Mouse (Mus musculus) urinary bladder, adult 2 months (tissue): ENCODE data around the gene Parvb. TPM values are rescaled to one million over a fixed set of nuclear protein-coding genes. Genes with fewer than 3 reads are reported as not detected.
A peak's percentile ranks its signal among the peaks of the same experiment; 100 is the strongest.

Experiments
- DNase-seq: peaks from one replicate; pipeline ENCODE4 v3.0.0; 2022; ENCODE audit warnings: low spot score
- polyA plus RNA-seq: library from polyadenylated mRNA; depleted of rRNA; stranded (reverse); fragments of >200 nt; gene quantifications from 2 replicates; pipeline ENCODE4 v1.2.3, GENCODE M21; 2012; rRNA removed

The Parvb gene
- 5.7 and 7.6 TPM in 2 replicates for polyA plus RNA-seq

DNA sequence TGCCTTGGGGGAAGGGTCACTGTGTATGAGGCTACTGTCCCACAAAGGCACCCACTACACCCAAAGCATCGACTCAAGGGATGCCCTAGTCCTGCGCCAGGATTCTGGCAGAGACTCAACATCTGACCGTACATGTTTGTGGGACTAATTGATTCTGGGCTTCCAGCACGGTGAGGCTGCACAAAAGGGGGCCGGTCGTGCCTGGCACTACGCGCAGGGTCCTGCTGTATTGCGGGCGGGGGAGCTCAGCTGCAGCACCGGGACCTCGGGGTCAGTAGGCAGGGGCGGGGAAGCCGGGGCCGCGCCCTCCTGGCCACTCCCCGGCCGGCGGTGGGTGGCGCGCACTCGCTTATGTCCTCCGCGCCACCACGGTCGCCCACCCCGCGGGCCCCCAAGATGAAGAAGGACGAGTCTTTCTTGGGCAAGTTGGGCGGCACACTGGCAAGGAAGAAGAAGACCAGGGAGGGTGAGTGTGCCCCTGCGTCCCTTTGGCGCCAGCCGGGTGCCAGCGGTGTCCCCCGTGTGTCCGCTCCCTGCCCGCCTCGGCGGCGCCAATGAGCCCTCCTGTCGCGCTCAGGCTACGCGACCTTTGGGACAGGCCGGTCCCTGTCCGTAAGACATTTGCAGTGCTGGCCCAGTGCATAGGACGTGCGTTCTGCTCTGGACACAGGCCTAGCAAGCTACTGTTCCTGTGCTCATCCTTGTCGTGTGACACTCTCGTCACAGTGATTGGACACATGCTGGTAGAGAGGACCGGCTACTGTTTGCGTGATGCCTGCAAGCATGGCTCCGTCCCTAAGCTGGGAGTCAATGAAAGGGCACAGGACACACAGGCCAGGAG lies at the start of gene Parvb:
Gene Parvb (plus strand): TSS at position 323 of the 841 bp plus-strand sequence.
- DNase-seq, result no peak

DNA sequence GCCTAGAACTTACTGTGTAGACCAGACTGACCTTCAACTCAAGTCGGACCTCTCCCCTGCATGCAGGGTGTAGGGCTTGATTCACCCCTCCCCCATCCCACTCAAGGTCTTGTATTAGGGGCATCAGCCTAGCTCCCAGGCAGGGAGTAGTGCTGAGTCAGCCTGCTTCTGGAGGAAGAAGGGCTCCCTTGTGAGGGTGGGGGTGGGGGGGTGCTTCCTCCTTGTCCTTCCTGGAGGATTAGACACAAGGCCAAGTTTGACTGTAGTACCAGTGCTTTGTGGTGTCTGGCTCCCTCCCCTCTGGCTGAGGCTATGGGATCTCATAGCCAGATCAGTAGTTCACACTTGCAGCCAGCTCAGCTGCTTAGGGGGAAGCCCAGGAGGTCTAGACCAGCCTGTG lies 47.9 kb upstream of the Parvb start:
- DNase-seq, result no peak

DNA sequence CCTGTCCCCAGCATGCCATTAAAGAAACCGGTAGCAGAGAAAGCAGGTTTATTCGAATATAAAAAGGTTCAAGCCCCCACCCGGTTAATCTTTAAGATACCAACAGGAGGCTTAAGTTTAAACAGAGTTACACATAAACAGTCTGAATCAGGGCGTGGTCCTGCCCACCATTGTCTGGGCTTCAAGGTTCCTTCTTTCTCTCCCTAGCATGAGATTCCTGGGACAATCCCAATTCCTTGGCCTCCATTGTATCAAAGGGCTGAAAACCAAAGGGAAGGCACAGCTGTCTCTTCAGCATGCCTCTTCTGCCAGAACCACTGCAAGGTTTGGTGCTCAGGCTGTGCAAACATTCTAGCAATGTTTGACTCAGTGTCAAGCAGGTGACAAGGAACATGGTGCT lies 45.6 kb upstream of the Parvb start:
- DNase-seq, result no peak

DNA sequence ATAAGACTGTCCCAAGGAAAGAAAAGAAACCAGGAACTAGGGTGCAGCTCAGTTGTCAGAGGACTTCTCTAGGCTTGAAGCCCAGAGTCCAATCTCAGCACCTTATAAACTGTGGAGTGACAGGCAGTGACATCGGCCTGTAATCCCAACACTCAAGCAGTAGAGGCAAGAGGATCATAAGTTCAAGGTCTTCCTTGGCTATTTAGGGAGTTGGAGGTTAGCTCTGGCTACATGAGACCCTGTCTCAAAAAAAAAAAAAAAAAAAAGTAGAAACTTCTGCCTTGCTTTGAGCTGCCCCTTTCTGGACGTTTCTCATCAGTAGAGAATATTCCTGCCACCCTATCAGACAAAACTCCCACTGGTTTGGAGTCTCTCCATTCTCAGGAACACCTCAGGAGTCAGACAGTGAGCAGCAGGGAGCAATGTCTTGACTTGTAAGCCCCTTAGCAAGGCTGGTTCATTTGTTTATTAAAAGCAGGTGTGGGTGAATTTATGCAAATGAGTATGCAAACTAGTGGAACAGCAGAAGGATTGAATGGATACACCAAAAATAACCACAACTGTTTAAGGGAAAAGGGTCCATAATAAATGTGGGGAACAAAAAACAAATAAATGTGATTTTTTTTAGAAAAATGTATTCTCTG lies 42.8 kb upstream of the Parvb start:
- no peak for DNase-seq

DNA sequence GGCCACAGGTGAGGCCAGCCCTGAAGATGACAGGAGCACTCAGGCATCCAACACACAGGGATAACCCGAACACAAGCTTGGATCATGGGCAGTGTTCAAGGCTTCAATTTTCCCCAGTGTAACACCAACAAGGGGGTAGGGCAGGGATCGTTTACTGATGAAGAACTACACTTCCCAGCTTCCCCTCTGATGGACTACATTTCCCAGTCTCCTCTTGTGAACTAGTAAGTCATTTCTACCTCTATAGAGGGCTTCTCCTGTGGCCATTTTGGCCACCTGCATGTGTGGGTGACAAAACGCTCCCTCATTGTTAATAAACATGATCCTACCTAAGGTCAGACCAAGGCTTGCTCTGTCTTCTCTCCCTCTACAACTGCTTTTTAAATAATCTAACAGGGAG lies 42.0 kb upstream of the Parvb start:
- DNase-seq, result no peak

DNA sequence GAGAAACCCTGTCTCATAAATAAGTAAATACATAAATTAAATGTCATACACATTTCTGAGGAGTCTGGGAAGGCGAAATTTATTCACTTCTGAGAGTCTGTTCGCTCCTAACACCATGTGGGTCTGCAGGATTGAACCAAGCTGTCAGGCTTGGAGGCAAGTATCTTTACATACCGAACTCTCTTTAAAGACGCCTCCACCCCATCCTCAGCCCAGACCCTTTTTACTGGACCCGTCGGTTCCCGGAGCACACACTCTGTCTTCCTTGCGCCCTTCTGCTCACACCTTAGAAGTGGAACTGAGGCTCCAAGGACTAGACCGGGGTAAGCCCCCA lies 40.2 kb upstream of the Parvb start:
- DNase-seq, result no peak

DNA sequence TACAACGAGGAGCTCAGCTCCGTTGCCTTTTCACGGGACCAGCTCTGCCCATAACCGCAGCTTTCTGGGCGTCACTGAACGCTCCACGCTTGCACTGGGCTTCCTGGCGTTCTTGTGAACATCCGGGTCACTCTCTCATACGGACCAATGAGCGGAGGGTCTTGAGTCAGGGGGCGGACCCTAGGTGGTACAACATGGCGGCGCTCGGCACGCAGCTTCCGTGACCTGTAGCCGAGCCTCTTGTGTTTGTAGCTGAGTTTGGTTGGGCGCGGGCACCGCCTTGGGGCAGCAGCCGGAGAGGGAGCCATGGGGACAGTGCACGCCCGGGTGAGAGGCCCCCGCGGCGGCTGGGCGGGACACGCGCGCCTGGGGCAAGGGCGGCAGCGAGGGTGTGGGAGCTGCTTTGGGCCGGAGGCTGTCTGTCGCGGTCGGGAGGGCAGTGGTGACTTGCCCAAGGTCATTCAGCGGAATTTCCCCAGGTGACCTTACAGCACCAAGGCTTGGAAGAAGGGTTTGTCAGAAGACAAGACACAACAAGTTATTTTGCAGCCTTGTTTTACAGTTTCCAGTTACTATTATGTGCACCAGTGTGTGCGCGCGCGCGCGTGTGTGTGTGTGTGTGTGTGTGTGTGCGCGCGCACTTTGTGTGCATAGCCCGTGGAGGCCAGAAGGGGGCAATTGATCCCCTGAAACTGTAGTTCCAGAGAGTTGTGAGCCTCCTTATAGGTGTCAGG lies 39.6 kb upstream of the Parvb start, which contains the start of gene Samm50:
Gene Samm50 (plus strand): TSS at position 184 of the 734 bp plus-strand sequence.
- DNase-seq, result peak; percentile 73

DNA sequence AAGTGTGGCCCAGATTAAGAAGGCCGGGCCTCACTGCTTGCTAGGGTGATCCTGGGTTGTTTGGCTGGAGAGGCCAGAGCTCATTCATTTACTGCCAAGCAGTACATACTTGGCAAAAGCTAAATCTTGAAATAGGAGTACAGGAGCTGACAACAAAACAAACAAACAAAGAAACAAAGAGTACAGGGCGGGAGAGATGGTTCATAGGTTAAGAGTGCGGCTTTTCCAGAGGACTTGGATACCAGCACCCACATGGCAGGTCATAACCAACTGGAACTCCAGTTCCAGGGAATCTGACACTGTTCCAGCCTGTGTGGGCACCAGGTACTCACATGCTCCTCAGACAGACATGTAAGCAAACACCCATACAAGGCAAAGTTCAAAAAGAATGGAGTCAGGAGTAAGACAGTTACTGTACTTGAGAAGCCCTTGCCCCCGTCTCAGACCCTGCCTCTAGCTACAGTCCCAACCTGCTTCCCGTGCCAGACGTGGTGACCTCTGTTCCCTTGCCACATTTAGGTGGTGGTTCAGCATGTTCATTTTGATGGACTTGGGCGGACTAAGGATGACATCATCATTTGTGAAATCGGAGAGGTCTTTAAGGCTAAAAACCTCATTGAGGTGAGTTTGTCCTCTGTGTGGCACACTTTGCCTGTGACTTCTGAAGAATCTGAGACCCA lies 35.2 kb upstream of the Parvb start:
- no peak for DNase-seq

DNA sequence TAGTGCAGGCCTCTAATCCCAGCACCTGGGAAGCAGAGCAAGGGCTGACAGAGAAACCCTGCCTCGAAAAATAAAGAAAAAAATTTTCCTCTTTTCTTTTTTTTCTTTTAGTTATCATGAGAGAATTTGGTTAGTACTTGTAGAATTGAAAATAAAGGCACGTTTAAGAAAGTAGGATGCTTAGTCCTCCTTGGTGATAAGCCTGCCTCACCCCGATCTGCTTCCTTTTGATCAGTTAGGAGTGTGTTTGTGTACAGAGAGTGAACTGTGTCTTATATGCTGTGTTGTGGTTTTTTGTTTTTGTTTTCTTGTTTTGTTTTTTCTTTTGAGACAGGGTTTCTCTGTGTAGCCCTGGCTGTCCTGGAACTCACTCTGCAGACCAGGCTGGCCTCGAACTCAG lies 24.5 kb upstream of the Parvb start:
- no peak for DNase-seq

DNA sequence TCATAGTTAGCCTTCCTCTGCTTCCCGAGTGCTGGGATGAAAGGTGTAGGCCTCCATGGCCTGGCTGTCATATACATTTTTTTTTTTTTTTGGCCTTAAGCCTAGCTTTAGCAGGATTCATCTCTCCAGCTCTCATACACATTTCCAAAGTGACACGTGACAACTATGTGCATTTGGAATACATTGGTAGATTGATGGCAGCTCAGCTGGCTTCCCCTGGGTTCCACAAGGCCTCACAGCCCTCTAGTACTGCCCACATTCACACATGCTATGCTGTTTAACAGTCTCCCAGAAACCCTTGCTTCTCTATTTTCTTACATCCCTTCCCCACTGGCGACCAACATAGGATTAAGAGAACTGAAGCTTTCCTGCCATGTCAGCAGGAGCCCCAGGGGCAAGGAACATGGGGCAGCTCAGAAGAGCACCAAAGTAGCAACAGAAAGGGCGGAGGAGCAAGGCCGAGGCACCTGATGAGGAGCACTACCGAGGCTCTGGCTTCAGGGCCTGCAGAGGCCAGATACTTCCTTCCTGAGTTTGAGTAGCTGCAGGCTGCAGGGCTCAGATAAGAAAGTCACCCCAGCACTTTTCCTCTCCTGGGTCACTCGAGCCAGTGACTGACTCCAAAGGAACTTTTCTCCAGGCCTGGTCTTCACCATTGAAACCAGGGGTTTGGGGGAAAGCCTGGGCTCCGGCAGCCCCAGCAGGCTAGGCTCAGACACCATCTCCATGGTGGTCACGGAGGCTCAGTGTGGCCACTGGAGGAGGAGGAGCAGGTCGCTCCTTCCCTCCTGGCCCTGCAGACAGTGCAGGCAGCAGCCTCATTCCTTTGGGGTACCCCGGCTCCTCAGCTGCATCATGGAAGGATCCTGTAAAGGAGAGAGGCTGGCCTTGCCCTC lies 22.1 kb upstream of the Parvb start:
- no peak for DNase-seq

DNA sequence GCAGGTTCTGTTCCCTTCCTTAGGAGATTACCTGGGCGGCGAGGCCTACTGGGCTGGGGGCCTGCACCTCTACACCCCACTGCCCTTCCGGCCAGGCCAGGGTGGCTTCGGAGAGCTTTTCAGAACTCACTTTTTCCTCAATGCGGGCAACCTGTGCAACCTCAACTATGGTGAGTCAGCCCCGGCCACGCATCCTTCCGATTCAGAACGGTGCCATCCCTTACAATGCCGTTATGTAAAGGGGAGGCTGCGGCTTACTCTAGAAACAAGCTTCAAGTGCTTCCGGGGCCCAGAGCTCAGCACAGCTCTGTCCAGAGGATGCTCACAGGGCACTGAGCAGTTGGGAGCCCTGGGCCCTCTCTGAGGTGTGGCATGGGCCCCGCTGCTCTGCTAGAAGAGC lies 21.4 kb upstream of the Parvb start:
- DNase-seq, result no peak

DNA sequence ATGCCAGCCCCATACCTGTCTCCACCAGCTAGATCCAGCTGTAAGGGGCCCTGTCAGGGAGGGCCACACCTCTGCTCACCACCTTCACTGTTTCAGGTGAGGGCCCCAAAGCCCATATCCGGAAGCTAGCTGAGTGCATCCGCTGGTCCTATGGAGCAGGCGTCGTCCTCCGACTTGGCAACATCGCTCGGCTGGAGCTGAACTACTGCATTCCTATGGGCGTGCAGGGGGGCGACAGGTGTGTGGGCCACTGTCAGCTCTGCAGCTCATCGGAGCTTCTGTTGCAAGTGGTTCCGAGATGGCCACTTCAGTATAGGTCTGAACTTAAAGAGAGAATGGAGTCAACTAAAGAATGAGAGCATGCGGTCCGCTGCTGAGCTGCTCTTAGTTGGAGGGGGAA lies 20.9 kb upstream of the Parvb start:
- DNase-seq, result no peak

DNA sequence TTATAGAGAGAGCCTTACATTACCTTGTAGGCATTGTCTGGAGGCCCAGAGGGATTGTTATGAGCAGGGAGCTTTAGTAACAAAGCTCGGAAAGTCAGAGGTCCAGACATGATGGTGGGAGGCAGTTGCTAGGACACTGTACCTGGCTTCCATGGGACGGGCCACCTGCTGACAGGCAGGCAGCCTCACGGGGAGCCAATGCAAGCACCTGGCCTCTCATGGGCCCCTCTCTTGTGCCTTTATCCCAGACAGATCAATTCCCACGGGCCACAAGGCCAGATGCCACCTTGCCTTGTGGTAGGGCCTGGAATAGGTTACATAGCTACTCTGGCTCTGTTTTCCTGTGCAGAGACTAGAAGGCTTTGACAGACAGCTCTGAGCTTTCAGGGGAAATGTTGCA lies 20.3 kb upstream of the Parvb start:
- DNase-seq, result no peak

DNA sequence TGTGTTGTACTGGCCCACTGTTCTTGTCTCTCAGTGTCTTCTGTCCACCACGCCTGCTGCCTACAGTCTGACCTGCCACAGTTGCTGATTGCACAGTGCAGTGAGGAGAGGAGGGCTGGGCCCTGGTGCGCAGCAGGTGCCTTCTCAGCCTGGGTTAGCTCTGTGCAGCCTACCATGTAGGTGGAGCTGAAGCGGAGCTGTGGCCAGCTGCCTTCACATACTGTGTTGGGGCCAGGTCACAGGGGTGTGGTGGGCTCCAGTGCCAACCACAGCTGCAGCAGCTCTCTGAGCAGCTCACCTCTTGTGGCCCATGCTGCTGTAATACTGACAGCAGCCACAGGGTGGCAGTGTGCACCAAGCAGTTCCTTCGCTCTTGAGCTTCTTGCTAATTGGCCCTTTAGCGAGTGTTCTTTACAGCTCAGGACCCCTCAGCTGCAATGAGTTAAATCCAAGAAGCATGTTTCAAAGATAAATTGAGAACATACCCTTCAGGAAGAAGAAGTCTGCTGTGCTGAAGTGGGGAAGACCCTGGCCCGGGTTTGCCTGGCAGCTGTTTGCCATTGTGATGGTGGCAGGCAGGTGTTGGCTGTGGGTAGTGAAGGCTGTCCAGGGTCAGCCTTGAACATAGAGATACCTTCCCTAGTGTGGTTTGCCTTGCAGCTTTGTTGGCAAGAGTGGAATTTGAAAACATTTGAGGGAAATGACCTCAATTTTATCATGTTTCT lies 19.6 kb upstream of the Parvb start:
- peak; percentile 75 for DNase-seq

DNA sequence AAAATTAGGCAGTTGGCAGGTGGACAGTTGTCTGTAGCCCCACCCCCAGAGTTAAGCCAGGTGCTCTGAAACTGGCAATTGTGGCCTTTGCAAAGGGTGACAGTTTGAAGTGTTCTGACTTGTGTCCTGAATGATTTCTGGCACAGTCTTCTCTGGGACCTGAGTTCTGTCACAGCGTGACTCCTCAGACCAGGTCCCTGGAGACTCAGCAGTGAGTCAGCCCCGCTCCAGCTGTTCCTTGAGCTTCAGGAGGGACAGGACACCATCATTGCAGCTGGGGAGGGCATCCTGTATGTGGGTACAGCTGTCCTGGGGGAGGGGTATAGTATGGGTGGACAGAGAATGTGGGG lies 19.1 kb upstream of the Parvb start:
- DNase-seq, result no peak

DNA sequence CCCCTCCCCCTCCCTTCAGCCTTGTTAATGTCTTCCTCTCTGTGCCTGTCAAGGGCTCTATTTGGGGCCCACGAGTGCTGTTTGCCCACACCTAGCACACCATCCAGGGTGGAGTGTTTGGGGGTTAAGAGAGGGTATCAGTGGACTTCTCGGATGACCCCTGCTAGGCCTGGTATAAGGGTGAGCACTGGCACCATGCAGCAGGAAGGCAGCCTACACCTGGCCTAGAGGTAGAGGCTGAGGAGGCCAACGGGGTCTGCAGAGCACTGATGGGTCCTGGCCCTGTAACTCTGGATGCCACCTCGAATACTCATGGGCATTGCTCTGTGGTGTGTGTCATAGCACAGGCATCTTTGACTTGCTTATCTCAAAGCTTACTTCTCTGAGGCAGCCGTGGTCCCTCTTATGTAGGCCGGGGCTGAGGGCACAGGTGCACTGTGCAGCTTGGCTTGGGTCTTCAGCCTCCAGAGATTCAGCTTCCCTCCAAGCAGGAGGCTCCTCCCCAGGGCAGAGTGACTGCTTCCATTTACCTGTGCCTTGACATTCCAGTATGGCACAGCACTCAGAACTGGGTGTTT lies 18.6 kb upstream of the Parvb start:
- DNase-seq, result no peak

DNA sequence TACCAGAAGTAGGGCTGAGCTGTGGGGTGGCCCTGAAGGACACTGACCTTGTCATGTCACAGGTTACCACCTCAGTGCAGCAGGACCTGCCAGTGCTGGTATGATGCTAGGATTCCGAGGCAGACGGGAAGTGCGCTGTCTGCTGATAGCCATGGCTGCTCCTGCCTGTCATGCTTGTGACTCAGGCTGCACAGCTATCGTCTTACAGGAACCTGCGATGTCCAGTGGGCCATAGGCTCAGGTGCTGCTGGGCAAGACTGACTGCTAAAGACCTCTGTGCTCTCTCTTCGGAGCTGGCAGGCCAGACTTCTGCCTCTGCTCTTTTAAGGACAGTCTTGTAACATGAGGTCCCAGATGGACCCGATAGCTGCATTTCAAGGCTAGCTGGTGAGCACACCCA lies 17.4 kb upstream of the Parvb start:
- DNase-seq, result no peak

DNA sequence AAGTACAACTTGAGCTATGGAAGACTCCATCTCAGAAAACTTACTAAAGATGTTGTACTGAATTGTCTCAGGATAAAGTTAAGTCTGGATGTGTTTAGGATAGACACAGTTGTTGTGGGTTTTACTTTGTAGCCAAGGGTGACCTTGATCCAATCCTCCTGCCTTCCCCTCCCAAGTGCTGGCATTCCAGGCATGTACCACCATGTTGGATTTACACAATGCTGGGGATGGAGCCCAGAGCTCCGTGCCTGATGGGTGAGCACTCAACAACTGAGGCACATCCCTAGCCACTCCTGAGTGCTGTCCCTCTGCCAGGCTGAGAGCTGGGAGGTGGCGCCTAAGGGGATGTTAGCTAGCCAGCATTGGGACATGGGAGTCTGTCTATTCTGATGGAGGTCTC lies 16.6 kb upstream of the Parvb start:
- DNase-seq, result no peak

DNA sequence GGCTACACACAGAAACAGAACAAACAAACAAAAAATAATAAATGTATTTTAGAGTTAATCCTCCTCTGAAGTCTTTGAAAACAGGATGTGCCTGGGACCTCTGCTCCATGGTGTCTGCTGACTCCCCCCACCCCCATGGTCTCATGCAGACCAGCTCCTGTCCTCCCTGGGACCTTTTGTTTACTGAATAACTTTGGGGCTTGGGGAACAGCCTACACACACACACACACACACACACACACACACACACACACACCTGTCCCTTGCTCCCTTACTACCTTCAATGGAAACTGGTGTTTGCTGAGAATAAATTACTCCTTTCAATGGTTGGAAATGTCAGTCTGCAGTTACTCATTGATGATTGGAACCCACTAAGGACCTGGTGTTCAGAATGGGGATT lies 15.8 kb upstream of the Parvb start:
- DNase-seq, result no peak

DNA sequence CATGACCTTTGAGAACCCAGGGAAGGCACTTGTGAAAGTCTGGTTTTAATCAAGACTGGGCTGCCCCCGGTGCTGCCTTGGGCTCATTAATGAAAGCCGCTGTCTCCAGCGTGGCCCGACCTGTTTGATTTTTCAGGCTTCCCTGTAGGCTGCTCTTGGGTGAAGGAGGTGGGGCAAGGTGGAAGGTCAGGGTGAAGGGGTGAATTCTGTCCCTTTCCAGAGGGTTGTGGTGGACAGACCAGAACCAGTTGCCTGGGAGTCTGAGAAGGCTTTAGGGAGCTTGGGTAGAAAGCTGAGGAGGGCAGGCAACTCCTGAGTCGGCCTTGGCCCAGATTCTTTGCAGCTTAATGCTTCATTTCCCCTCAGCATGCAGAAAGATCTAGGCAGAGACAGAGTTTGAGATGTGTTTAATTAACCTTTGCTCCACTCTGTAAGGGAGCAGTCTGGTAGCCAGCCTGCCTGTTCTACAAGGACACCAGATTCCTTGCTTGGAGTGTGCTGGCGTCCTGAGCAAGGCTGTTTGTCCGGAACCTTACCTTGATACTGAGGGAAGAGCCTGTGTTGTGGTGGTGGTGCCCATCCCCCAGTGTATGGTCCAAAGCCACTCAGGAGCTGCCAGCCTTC lies 15.3 kb upstream of the Parvb start:
- DNase-seq, result no peak
